Mouse (Mus musculus): ENCODE results near the gene Nhsl1. TPM values are rescaled to one million over a fixed set of nuclear protein-coding genes. Genes with fewer than 3 reads are reported as not detected.

Nhsl1 gene
- polyA plus RNA-seq, 1 experiment from 2014 or later: 8.6 TPM

DNA sequence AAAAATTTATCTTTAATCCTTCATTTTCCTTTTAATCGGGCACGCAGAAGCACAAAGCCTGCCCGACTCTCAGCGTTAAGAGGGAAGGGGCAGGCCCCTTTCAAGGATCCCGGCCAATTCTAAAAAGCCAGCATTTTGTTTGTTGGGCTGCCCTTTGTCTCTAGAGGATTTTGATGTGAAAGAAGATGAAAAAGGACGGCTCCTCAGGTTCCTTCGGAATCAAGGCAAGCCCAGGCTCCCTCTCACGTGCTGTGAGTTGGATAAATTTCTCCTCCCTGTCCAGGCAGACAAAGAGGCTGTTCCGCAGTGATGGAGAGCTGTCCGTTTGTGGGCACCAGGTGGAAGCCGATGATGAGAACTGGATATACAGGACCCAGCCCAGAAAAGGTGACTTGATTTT is 89.3 kb downstream of the Nhsl1 start:
- peak overlapping the region; percentile 80 for H3K4me2 ChIP-seq (ENCODE audit: low read depth, severe bottlenecking)
- peak overlapping the region; percentile 70 for H3K9ac ChIP-seq (ENCODE audit: low read length)
- no peaks in the 10 kb centered on the region for H3K9me3 ChIP-seq (ENCODE audit: control insufficient read depth, low read length)
- peaks cover 14% of the 10 kb centered on the region for H3K4me1 ChIP-seq (ENCODE audit: control insufficient read depth, insufficient read depth, low read length)
- H3K27me3 ChIP-seq (ENCODE audit: control insufficient read depth, insufficient read depth, low read length): no peaks in the 10 kb centered on the region
- H3K27ac ChIP-seq (replicated peaks; ENCODE audit: low read depth, low read length): no peak overlapping the region
- DNase-seq (ENCODE audit: low spot score) (no peak), ATAC-seq (ENCODE audit: insufficient number of reproducible peaks, low FRiP score, low TSS enrichment, low read depth) (no peak)
- no peaks in the 10 kb centered on the region for H3K36me3 ChIP-seq (ENCODE audit: control insufficient read depth, insufficient read depth, low read length)
- H3K4me3 ChIP-seq (ENCODE audit: low read depth, low read length): peak overlapping the region; percentile 43
- 22% methylated on average over 11 of the region's 11 CpGs for WGBS

DNA sequence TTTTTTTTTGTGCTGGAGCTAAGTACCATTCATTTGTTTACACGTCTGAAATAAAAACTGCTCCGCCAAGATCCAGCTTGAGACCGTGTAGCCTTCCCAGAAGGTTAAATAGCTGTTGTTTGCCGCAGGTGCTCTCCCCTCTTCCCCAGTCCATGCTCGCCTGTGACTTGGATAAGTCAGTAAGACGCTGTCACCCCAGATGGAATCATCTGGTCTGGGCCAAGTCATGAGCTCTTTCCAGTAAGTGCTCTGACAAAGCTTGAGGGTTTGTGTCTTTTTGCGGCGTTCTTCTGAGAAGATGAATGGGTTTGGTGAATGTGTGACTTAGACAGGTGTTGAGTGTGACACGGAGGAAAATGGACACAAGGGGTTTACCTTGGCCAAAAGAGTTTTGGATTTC is 89.8 kb downstream of the Nhsl1 start:
- Histone ChIP-seq H3K27ac (replicated peaks; ENCODE audit: low read depth, low read length) (no peak overlapping the region), H3K36me3 (ENCODE audit: control insufficient read depth, insufficient read depth, low read length) (no peaks in the 10 kb centered on the region), H3K9me3 (ENCODE audit: control insufficient read depth, low read length) (no peaks in the 10 kb centered on the region), H3K9ac (ENCODE audit: low read length) (0 out of 2 replicates have a peak overlapping the region, but pooled peaks have one; percentile 70), H3K27me3 (ENCODE audit: control insufficient read depth, insufficient read depth, low read length) (no peaks in the 10 kb centered on the region), H3K4me1 (ENCODE audit: control insufficient read depth, insufficient read depth, low read length) (peaks cover 14% of the 10 kb centered on the region), H3K4me2 (ENCODE audit: low read depth, severe bottlenecking) (peak overlapping the region; percentile 80), H3K4me3 (ENCODE audit: low read depth, low read length) (peak overlapping the region; percentile 43)
- ATAC-seq (ENCODE audit: insufficient number of reproducible peaks, low FRiP score, low TSS enrichment, low read depth) (no peak), DNase-seq (ENCODE audit: low spot score) (no peak)
- WGBS: 51% methylated on average over 9 of the region's 9 CpGs

DNA sequence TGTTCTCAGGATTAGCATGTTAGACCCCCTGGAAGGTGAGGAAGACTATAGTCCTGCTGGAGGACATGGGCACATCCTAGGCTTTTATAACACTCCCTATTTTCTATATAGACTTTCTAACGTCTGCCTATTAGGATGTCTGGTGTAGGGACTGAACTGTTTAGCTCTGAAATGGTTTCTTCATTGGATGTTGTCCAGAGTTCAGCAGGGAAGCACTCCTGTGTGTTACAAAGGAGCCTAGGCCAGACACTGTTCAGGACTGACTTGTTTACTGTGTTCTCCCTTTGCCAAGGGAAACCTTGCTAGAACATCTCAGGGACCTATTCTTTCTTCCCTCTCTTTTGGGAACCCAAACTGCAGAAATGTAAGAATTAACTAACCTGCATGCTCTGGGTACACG is 90.3 kb downstream of the Nhsl1 start:
- no peak for ATAC-seq (ENCODE audit: insufficient number of reproducible peaks, low FRiP score, low TSS enrichment, low read depth)
- Histone ChIP-seq H3K27ac (replicated peaks; ENCODE audit: low read depth, low read length) (no peak overlapping the region), H3K4me1 (ENCODE audit: control insufficient read depth, insufficient read depth, low read length) (peaks cover 14% of the 10 kb centered on the region), H3K9me3 (ENCODE audit: control insufficient read depth, low read length) (no peaks in the 10 kb centered on the region), H3K27me3 (ENCODE audit: control insufficient read depth, insufficient read depth, low read length) (no peaks in the 10 kb centered on the region), H3K9ac (ENCODE audit: low read length) (no peak overlapping the region), H3K4me3 (ENCODE audit: low read depth, low read length) (peak overlapping the region; percentile 43; the same call in 1 of the 2 replicates), H3K36me3 (ENCODE audit: control insufficient read depth, insufficient read depth, low read length) (no peaks in the 10 kb centered on the region), H3K4me2 (ENCODE audit: low read depth, severe bottlenecking) (peak overlapping the region; percentile 80)
- DNase-seq (ENCODE audit: low spot score): no peak
- WGBS: 64% methylated on average over 2 of the region's 2 CpGs

DNA sequence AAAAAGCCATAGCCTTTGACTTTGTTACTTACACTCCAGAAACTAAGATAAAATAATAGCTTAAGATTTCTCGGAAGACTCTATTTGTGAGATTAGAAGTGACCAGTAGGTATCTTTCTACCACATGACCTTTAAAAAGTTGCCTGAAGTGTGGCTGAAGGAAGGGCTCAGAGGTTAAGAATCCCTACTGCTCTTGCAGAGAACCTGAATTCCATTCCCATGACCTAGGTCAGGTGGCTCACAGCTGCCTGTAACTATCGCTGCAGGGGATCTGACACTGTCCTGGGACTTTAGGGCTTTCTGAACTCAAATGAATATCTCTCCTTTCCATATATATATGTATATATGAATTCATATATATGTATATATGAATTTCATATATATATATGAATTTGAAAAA is 92.5 kb downstream of the Nhsl1 start:
- H3K36me3 ChIP-seq (ENCODE audit: control insufficient read depth, insufficient read depth, low read length): no peaks in the 10 kb centered on the region
- H3K27ac ChIP-seq (replicated peaks; ENCODE audit: low read depth, low read length): no peak overlapping the region
- H3K9ac ChIP-seq (ENCODE audit: low read length): no peak overlapping the region
- H3K9me3 ChIP-seq (ENCODE audit: control insufficient read depth, low read length): no peaks in the 10 kb centered on the region
- DNase-seq (ENCODE audit: low spot score): no peak
- no peak overlapping the region for H3K4me3 ChIP-seq (ENCODE audit: low read depth, low read length)
- H3K27me3 ChIP-seq (ENCODE audit: control insufficient read depth, insufficient read depth, low read length): no peaks in the 10 kb centered on the region
- 71% methylated on average over 2 of the region's 2 CpGs for WGBS
- no peak for ATAC-seq (ENCODE audit: insufficient number of reproducible peaks, low FRiP score, low TSS enrichment, low read depth)
- H3K4me2 ChIP-seq (ENCODE audit: low read depth, severe bottlenecking): no peak overlapping the region
- H3K4me1 ChIP-seq (ENCODE audit: control insufficient read depth, insufficient read depth, low read length): peaks cover 14% of the 10 kb centered on the region

DNA sequence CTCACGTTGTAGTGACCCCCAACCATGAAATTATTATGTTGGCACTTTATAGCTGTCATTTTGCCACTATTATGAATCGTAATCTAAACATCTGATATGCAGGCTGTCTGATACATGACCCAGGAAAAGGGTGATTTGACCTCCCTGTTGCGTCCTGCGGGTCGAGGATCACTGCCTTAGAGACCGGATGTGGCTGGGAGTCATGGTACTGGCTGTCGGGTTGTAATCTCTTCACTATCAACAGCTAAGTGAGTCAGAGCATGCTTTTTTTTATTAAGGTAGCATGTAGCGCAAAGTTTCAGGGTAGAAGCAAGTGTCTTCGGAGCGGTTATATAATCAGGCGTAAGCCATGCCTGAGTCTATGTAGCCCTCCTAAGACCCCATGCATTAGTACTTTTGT is 97.2 kb downstream of the Nhsl1 start:
- Histone ChIP-seq H3K9me3 (ENCODE audit: control insufficient read depth, low read length) (no peaks in the 10 kb centered on the region), H3K27ac (replicated peaks; ENCODE audit: low read depth, low read length) (no peak overlapping the region), H3K9ac (ENCODE audit: low read length) (no peak overlapping the region), H3K4me2 (ENCODE audit: low read depth, severe bottlenecking) (no peak overlapping the region), H3K27me3 (ENCODE audit: control insufficient read depth, insufficient read depth, low read length) (no peaks in the 10 kb centered on the region), H3K36me3 (ENCODE audit: control insufficient read depth, insufficient read depth, low read length) (no peaks in the 10 kb centered on the region), H3K4me1 (ENCODE audit: control insufficient read depth, insufficient read depth, low read length) (peaks cover 5% of the 10 kb centered on the region), H3K4me3 (ENCODE audit: low read depth, low read length) (no peak overlapping the region)
- WGBS: 93% methylated on average over 11 of the region's 11 CpGs
- DNase-seq (ENCODE audit: low spot score): no peak
- ATAC-seq (ENCODE audit: insufficient number of reproducible peaks, low FRiP score, low TSS enrichment, low read depth): no peak

DNA sequence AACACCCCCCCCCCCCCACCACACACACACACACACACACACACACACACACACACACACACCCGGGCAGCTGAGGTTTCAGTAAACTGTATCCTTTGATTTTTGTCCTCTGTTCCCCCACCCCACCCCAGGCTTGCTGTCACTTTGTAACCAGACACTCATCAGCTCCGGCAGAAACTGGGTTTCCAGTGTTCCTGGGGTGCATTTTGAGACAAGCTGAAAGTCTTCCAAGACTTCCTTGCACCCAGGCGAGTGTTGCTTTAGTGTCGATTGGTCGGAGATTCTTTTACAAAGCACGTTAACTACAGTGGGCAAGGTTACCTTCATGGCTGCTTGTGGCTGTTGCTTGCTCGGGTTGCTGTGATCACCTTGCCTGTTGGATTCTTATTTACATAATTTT is 99.4 kb downstream of the Nhsl1 start:
- H3K27me3 ChIP-seq (ENCODE audit: control insufficient read depth, insufficient read depth, low read length): no peaks in the 10 kb centered on the region
- H3K4me2 ChIP-seq (ENCODE audit: low read depth, severe bottlenecking): no peak overlapping the region
- peaks cover 5% of the 10 kb centered on the region for H3K4me1 ChIP-seq (ENCODE audit: control insufficient read depth, insufficient read depth, low read length)
- DNase-seq (ENCODE audit: low spot score) (no peak), ATAC-seq (ENCODE audit: insufficient number of reproducible peaks, low FRiP score, low TSS enrichment, low read depth) (no peak)
- H3K9ac ChIP-seq (ENCODE audit: low read length): no peak overlapping the region
- no peak overlapping the region for H3K27ac ChIP-seq (replicated peaks; ENCODE audit: low read depth, low read length)
- H3K4me3 ChIP-seq (ENCODE audit: low read depth, low read length): no peak overlapping the region
- no peaks in the 10 kb centered on the region for H3K36me3 ChIP-seq (ENCODE audit: control insufficient read depth, insufficient read depth, low read length)
- no peaks in the 10 kb centered on the region for H3K9me3 ChIP-seq (ENCODE audit: control insufficient read depth, low read length)
- WGBS: 27% methylated on average over 7 of the region's 7 CpGs

DNA sequence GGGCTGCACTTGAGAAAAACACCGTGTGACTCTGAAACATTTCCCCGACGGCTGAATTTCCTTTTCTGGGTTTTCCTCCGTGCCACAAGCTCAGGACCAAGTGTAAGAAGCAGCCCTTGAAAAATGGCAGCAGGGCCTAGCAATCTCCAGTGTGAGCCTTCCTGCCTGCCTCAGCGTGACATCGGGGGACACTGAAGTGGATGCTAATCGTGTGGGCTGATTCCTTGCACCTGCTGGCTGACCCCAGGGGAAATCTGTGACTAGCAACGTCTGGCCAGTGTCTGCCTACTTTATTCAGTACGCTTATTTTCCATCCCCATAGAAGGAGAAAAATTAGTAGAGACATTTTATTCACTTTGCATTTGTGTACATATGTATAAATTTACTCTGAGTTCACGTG is 100.7 kb downstream of the Nhsl1 start:
- no peak overlapping the region for H3K9ac ChIP-seq (ENCODE audit: low read length)
- peaks cover 5% of the 10 kb centered on the region for H3K4me1 ChIP-seq (ENCODE audit: control insufficient read depth, insufficient read depth, low read length)
- H3K9me3 ChIP-seq (ENCODE audit: control insufficient read depth, low read length): no peaks in the 10 kb centered on the region
- H3K4me3 ChIP-seq (ENCODE audit: low read depth, low read length): no peak overlapping the region
- ATAC-seq (ENCODE audit: insufficient number of reproducible peaks, low FRiP score, low TSS enrichment, low read depth) (no peak), DNase-seq (ENCODE audit: low spot score) (no peak)
- no peaks in the 10 kb centered on the region for H3K36me3 ChIP-seq (ENCODE audit: control insufficient read depth, insufficient read depth, low read length)
- no peak overlapping the region for H3K27ac ChIP-seq (replicated peaks; ENCODE audit: low read depth, low read length)
- no peak overlapping the region for H3K4me2 ChIP-seq (ENCODE audit: low read depth, severe bottlenecking)
- H3K27me3 ChIP-seq (ENCODE audit: control insufficient read depth, insufficient read depth, low read length): no peaks in the 10 kb centered on the region
- WGBS: 76% methylated on average over 10 of the region's 10 CpGs

DNA sequence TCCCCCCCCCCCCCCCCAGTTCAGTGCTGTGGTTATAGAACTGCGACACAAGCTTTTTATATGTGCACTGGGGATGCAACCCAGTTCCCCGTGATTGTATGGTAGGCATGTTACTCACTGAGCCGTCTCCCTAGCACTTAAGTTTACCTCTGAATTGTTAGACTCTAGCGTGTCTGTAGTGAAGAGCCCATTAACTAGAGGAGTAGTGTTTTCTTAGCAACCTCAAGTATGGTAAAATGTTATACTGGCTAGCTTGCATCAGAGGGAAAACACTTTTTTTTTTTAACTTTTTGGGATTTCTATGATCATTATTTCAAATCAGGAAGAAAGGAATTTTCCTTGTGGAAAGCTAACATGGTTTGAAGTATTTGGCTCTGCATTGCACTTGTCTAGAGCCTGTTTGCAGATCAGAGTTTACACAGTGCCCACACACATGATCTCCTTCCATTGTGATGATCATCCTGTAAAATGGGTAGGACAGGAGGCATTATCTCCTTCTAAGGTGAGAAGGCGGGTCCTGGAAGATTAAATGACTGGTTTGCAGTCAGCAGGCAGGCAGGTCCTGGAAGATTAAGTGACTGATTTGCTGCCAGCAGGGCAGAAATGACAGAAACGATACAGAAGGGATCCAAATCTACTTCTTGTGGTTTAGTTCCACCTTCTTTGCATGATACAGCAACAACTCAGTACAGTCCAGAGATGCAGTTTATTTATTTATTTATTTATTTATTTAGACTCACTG is 101.6 kb downstream of the Nhsl1 start:
- Histone ChIP-seq H3K27ac (replicated peaks; ENCODE audit: low read depth, low read length) (no peak overlapping the region), H3K36me3 (ENCODE audit: control insufficient read depth, insufficient read depth, low read length) (no peaks in the 10 kb centered on the region), H3K4me2 (ENCODE audit: low read depth, severe bottlenecking) (no peak overlapping the region), H3K4me3 (ENCODE audit: low read depth, low read length) (no peak overlapping the region), H3K9me3 (ENCODE audit: control insufficient read depth, low read length) (no peaks in the 10 kb centered on the region), H3K27me3 (ENCODE audit: control insufficient read depth, insufficient read depth, low read length) (no peaks in the 10 kb centered on the region), H3K4me1 (ENCODE audit: control insufficient read depth, insufficient read depth, low read length) (peaks cover 5% of the 10 kb centered on the region), H3K9ac (ENCODE audit: low read length) (no peak overlapping the region)
- ATAC-seq (ENCODE audit: insufficient number of reproducible peaks, low FRiP score, low TSS enrichment, low read depth) (no peak), DNase-seq (ENCODE audit: low spot score) (no peak)
- 93% methylated on average over 6 of the region's 6 CpGs for WGBS

DNA sequence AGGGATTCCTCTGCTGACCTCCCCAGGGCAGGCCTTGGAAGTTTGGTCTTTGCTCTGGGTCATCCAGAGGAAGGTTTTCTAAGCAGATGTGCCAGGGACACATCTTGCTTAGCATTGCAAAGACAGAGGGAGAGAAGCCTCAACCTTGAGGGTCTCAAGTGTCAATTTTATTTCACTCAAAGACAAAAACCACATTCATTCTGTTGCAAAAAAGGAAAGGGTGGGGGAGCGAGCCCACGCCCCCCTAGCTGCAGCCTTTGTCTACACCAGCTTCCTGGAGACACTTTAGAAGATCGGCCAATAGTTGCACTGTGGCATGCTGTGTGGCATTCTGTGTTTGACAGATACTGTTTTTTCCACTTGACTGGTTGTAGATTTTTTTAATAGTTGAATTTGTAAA is 104.2 kb downstream of the Nhsl1 start:
- H3K4me2 ChIP-seq (ENCODE audit: low read depth, severe bottlenecking): no peak overlapping the region
- 89% methylated on average over 3 of the region's 3 CpGs for WGBS

More for the DNA sequence above, 104.2 kb downstream of the Nhsl1 start:
- no peak overlapping the region for H3K4me3 ChIP-seq (ENCODE audit: low read depth, low read length)
- ATAC-seq (ENCODE audit: insufficient number of reproducible peaks, low FRiP score, low TSS enrichment, low read depth) (no peak), DNase-seq (ENCODE audit: low spot score) (no peak)
- H3K27me3 ChIP-seq (ENCODE audit: control insufficient read depth, insufficient read depth, low read length): no peaks in the 10 kb centered on the region
- no peaks in the 10 kb centered on the region for H3K4me1 ChIP-seq (ENCODE audit: control insufficient read depth, insufficient read depth, low read length)
- H3K9ac ChIP-seq (ENCODE audit: low read length): no peak overlapping the region
- no peaks in the 10 kb centered on the region for H3K9me3 ChIP-seq (ENCODE audit: control insufficient read depth, low read length)
- H3K36me3 ChIP-seq (ENCODE audit: control insufficient read depth, insufficient read depth, low read length): no peaks in the 10 kb centered on the region
- no peak overlapping the region for H3K27ac ChIP-seq (replicated peaks; ENCODE audit: low read depth, low read length)

Measured in limb, embryonic 11.5 days (tissue).